Mouse (Mus musculus) cerebellum, adult 8-10 months (tissue): Measurements from ENCODE around the gene Mfsd10.
"Not testable (repeated sequence)": the region's sequence is repeated elsewhere in the genome, so short reads cannot be mapped to it uniquely, and the experiment has no call there.

Experiments
- DNase-seq: peaks from one replicate; pipeline ENCODE4 v3.0.0; 2022

Mfsd10 gene

GRCm38 (mm10) chr5:34593202-34593727, 43.7 kb downstream of the Mfsd10 start:
- no peak for DNase-seq

GRCm38 (mm10) chr5:34592666-34593065, 44.3 kb downstream of the Mfsd10 start:
- DNase-seq = no peak

GRCm38 (mm10) chr5:34592224-34592623, 44.8 kb downstream of the Mfsd10 start:
- DNase-seq = not testable (repeated sequence)

GRCm38 (mm10) chr5:34591388-34592004, 45.5 kb downstream of the Mfsd10 start:
- no peak for DNase-seq

- no peak for DNase-seq
These were observed 46.3 kb downstream of the Mfsd10 start for GRCm38 (mm10) chr5:34590702-34591101.

- DNase-seq = no peak
These were observed 47.0 kb downstream of the Mfsd10 start for GRCm38 (mm10) chr5:34590059-34590458.

GRCm38 (mm10) chr5:34587881-34588280, 49.1 kb downstream of the Mfsd10 start:
- DNase-seq = no peak

GRCm38 (mm10) chr5:34585216-34585615, 51.8 kb downstream of the Mfsd10 start:
- DNase-seq = no peak
